Mouse (Mus musculus) left cerebral cortex, adult 6 months (tissue): ENCODE measurements around the gene Nploc4. TPM values are rescaled to one million over a fixed set of nuclear protein-coding genes. Genes with fewer than 3 reads are reported as not detected.

ENCODE experiments used
- long read RNA-seq, 2 experiments: library from polyadenylated mRNA; unstranded; transcript quantifications; one replicate each; pipeline ENCODE4 v2.0.0; 2019 to 2020
- polyA plus RNA-seq: library from polyadenylated mRNA; unstranded; fragments of <200 nt; fragmentation: Nextera tagmentation; gene quantifications from 2 replicates; pipeline ENCODE4 v1.2.3, GENCODE M21; 2021

Gene Nploc4
- 4.6 and 5.8 TPM in 2 replicates for polyA plus RNA-seq
- long read RNA-seq, experiment 1, partial matches to known transcripts, result 12 of 31 reads
- long read RNA-seq, experiment 1, other reads (novel, unspliced or antisense), result 16 of 31 reads
- long read RNA-seq, experiment 2, partial matches to known transcripts, result 6 of 16 reads
- long read RNA-seq, experiment 2, other reads (novel, unspliced or antisense), result 9 of 16 reads

GRCm38 (mm10) chr11:120437152-120437856, at the start of gene Nploc4:
Nploc4 (minus strand) TSS chr11:120437708.

GRCm38 (mm10) chr11:120484265-120484981, 46.9 kb upstream of the Nploc4 start, which contains the start of gene Mrpl12:
Mrpl12 (plus strand) TSS chr11:120484613.

GRCm38 (mm10) chr11:120467051-120467735, 29.7 kb upstream of the Nploc4 start, which contains the start of gene Arl16:
Arl16 (minus strand) TSS chr11:120467607.

GRCm38 (mm10) chr11:120457772-120458751, 20.6 kb upstream of the Nploc4 start, which contains the start of the genes Oxld1 and Ccdc137:
Oxld1 (minus strand) TSS chr11:120458068.
Ccdc137 (plus strand) TSS chr11:120458115.

GRCm38 (mm10) chr11:120453306-120453705, 15.8 kb upstream of the Nploc4 start, which contains the start of gene Pde6g:
Pde6g (minus strand) TSS chr11:120453500.

GRCm38 (mm10) chr11:120442344-120442743, 4.8 kb upstream of the Nploc4 start, which contains the start of gene Tspan10:
Tspan10 (plus strand) TSS chr11:120442644.

GRCm38 (mm10) chr11:120378611-120379540, 58.6 kb downstream of the Nploc4 start, which contains the start of gene Faap100:
Faap100 (minus strand) TSS chr11:120378764.

GRCm38 (mm10) chr11:120361295-120361694, 76.2 kb downstream of the Nploc4 start, which contains the start of gene Fscn2:
Fscn2 (plus strand) TSS chr11:120361534.

GRCm38 (mm10) chr11:120347791-120348683, 89.5 kb downstream of the Nploc4 start, which contains the start of gene Actg1:
Actg1 (minus strand) TSS chr11:120348542.

Other genes with a start within 250 kb of the Nploc4 start
- 1.2 and 8.2 TPM in 2 replicates for gene Bahcc1, start 204.8 kb downstream of the Nploc4 start, polyA plus RNA-seq
- 2,011 and 2,306 TPM in 2 replicates for gene Actg1, start 89.2 kb downstream of the Nploc4 start, polyA plus RNA-seq
- gene Fscn2, start 76.2 kb downstream of the Nploc4 start, polyA plus RNA-seq, result 0.72 and 1.2 TPM in 2 replicates
- gene Faap100, start 58.9 kb downstream of the Nploc4 start, polyA plus RNA-seq, result 6.8 and 7.3 TPM in 2 replicates
- gene Tspan10, start 4.9 kb upstream of the Nploc4 start, polyA plus RNA-seq, result not detected in 2 replicates
- 0.31 and 0.44 TPM in 2 replicates for gene Pde6g, start 15.8 kb upstream of the Nploc4 start, polyA plus RNA-seq
- 33.4 and 35.5 TPM in 2 replicates for gene Oxld1, start 20.4 kb upstream of the Nploc4 start, polyA plus RNA-seq
- gene Ccdc137, start 20.4 kb upstream of the Nploc4 start, polyA plus RNA-seq, result 26.0 and 30.0 TPM in 2 replicates
- gene Arl16, start 29.9 kb upstream of the Nploc4 start, polyA plus RNA-seq, result 72.4 and 90.6 TPM in 2 replicates
- 113 and 125 TPM in 2 replicates for gene Mrpl12, start 46.9 kb upstream of the Nploc4 start, polyA plus RNA-seq
- 13.9 and 14.7 TPM in 2 replicates for gene Slc25a10, start 54.1 kb upstream of the Nploc4 start, polyA plus RNA-seq
- gene Gcgr, start 93.0 kb upstream of the Nploc4 start, polyA plus RNA-seq, result 0.05 TPM in 1 of 2 replicates, not detected in the other
- gene Mcrip1, start 112.0 kb upstream of the Nploc4 start, polyA plus RNA-seq, result 231 and 232 TPM in 2 replicates
- gene Ppp1r27, start 113.4 kb upstream of the Nploc4 start, polyA plus RNA-seq, result not detected in 2 replicates
- gene P4hb, start 135.5 kb upstream of the Nploc4 start, polyA plus RNA-seq, result 99.2 and 113 TPM in 2 replicates
- gene Arhgdia, start 143.9 kb upstream of the Nploc4 start, polyA plus RNA-seq, result 186 and 291 TPM in 2 replicates
- gene Alyref, start 160.7 kb upstream of the Nploc4 start, polyA plus RNA-seq, result 7.2 and 21.6 TPM in 2 replicates
- 76.6 and 229 TPM in 2 replicates for gene Anapc11, start 160.7 kb upstream of the Nploc4 start, polyA plus RNA-seq
- 0.61 and 0.85 TPM in 2 replicates for gene Npb, start 170.8 kb upstream of the Nploc4 start, polyA plus RNA-seq
- 109 and 110 TPM in 2 replicates for gene Pcyt2, start 180.2 kb upstream of the Nploc4 start, polyA plus RNA-seq
- gene Sirt7, start 187.5 kb upstream of the Nploc4 start, polyA plus RNA-seq, result 21.5 and 24.4 TPM in 2 replicates
- gene Mafg, start 195.9 kb upstream of the Nploc4 start, polyA plus RNA-seq, result 14.1 and 24.2 TPM in 2 replicates
- 4.4 and 5.1 TPM in 2 replicates for gene Pycr1, start 206.1 kb upstream of the Nploc4 start, polyA plus RNA-seq
- 7.4 and 9.6 TPM in 2 replicates for gene Myadml2, start 210.4 kb upstream of the Nploc4 start, polyA plus RNA-seq
- 0.55 and 3.6 TPM in 2 replicates for gene Notum, start 223.5 kb upstream of the Nploc4 start, polyA plus RNA-seq
- 48.4 and 50.7 TPM in 2 replicates for gene Aspscr1, start 235.3 kb upstream of the Nploc4 start, polyA plus RNA-seq